Mouse (Mus musculus) lung, embryonic 14.5 days (tissue): Measurements from ENCODE around the gene Slc39a3. TPM values are rescaled to one million over a fixed set of nuclear protein-coding genes. Genes with fewer than 3 reads are reported as not detected.

ENCODE experiments used
- ATAC-seq: fragments of 200-750 bp; cut with Nextera tagmentation; 2 replicates; pipeline ENCODE4 v1.8.0; 2017; ENCODE audit warnings: mild to moderate bottlenecking, moderate TSS enrichment, moderate library complexity; ENCODE audit not compliant: insufficient read depth
- DNase-seq: peaks from one replicate; pipeline ENCODE4 v3.0.0-alpha.2; 2015
- H3K27ac ChIP-seq: fragments of 300-500 bp; sonication (generic); 2 replicates; pipeline ENCODE4 v1.5.1; 2014; ENCODE audit warnings: low read depth, mild to moderate bottlenecking, moderate library complexity
- H3K27me3 ChIP-seq: fragments of 300-500 bp; sonication (generic); 2 replicates; pipeline ENCODE4 v1.6.1; 2014; ENCODE audit warnings: low read length, control low read depth; ENCODE audit not compliant: insufficient read depth
- H3K36me3 ChIP-seq: fragments of 300-500 bp; sonication (generic); 2 replicates; pipeline ENCODE4 v1.6.1; 2014; ENCODE audit warnings: control low read depth; ENCODE audit not compliant: insufficient read depth
- H3K4me1 ChIP-seq: fragments of 300-500 bp; sonication (generic); 2 replicates; pipeline ENCODE4 v1.6.1; 2014; ENCODE audit warnings: antibody characterized with exemption, control low read depth; ENCODE audit not compliant: insufficient read depth
- H3K4me2 ChIP-seq: fragments of 300-500 bp; sonication (generic); 2 replicates; pipeline ENCODE4 v1.6.1; 2014; ENCODE audit warnings: mild to moderate bottlenecking
- H3K4me3 ChIP-seq: fragments of 300-500 bp; sonication (generic); 2 replicates; pipeline ENCODE4 v1.5.1; 2014; ENCODE audit warnings: low read depth, low read length
- H3K9ac ChIP-seq: fragments of 300-500 bp; sonication (generic); 2 replicates; pipeline ENCODE4 v1.6.1; 2014
- H3K9me3 ChIP-seq: fragments of 300-500 bp; sonication (generic); 2 replicates; pipeline ENCODE4 v1.6.1; 2016; ENCODE audit warnings: low read depth, low read length, control low read depth
- CTCF ChIP-seq: IDR thresholded peaks from 2 replicates; pipeline ENCODE4 v1.5.1; 2016; ENCODE audit warnings: antibody characterized with exemption, low read depth
- WGBS: fragments of 180-500 bp; shearing (Covaris S2); extraction: QIAGEN DNeasy Blood & Tissue Kit; methylation state at CpG from one replicate; pipeline ENCODE4 v1.1.7; 2014; 5-methylcytosine and 5-hydroxymethylcytosine counted together
- polyA plus RNA-seq: library from polyadenylated mRNA; unstranded; fragments of >200 nt; fragmentation: Nextera tagmentation; extraction: Ambion mirVana; gene quantifications from 2 replicates; pipeline ENCODE4 v1.2.1, GENCODE M21; 2014

The Slc39a3 gene
- polyA plus RNA-seq, 1 experiment from 2014 or later = 15.2 TPM

DNA sequence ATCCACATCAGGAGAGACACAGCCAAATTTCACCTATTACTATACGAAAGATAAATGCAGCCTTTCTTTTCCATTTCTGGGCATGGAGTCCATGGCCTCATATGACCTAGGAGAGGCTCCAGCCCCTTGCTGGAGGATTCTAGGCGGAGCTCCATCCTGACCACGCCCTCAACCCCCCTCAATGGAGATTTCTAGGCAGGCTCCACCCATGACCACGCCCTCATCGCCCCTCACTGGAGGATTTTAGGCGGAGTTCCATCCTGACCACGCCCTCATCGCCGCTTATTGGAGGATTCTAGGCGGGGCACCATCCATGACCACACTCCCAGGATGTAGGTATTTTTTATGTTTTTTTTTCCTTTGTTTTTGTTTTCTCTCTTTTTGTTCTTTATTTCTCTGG, 18.9 kb downstream of the Slc39a3 start:
- WGBS = 37% methylated on average over 10 of the region's 10 CpGs
- no peaks in the 10 kb centered on the region for H3K9me3 ChIP-seq
- no peak for ATAC-seq

DNA sequence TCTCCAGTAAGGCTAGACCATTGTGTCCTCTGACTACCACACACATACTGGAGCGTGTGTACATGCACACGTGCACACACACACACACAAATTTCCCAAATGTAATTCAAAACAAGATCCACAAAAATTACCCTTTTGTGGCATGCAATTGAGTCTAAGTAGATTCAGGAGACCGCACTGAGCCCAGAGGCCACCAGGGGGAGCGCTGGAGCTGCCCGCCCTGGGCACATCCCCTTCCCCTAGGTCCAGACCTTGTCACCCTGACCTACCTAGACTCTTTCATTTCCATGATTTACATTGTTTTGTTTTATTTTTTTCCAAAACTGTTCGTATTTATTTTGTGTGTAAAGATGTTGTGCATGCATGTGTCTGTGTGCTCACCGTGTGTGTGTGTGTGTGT, 20.6 kb downstream of the Slc39a3 start:
- DNase-seq = peak; percentile 67
- H3K4me2 ChIP-seq = no peak overlapping the region
- no peak overlapping the region for H3K4me3 ChIP-seq
- H3K36me3 ChIP-seq = no peaks in the 10 kb centered on the region
- no peak overlapping the region for H3K9ac ChIP-seq
- no peak overlapping the region for H3K27ac ChIP-seq
- TF ChIP-seq CTCF = peak; percentile 83
- H3K4me1 ChIP-seq = 0 out of 2 replicates have a peak, but pooled peaks cover 3% of the 10 kb centered on the region
- no peaks in the 10 kb centered on the region for H3K9me3 ChIP-seq
- WGBS = 8% methylated on average over 7 of the region's 7 CpGs
- peaks cover 3% of the 10 kb centered on the region; the same call in 1 of the 2 replicates for H3K27me3 ChIP-seq
- no peak for ATAC-seq

More for the DNA sequence above, 18.9 kb downstream of the Slc39a3 start:
- Histone ChIP-seq H3K36me3 (no peaks in the 10 kb centered on the region), H3K27me3 (peaks cover 11% of the 10 kb centered on the region), H3K27ac (no peak overlapping the region), H3K9ac (no peak overlapping the region), H3K4me1 (0 out of 2 replicates have a peak, but pooled peaks cover 3% of the 10 kb centered on the region), H3K4me3 (no peak overlapping the region), H3K4me2 (no peak overlapping the region)
- TF ChIP-seq CTCF = no peak
- DNase-seq = peak; percentile 58

GRCm38 (mm10) chr10:81015666-81016065, 21.6 kb downstream of the Slc39a3 start:
- Histone ChIP-seq H3K4me1 (0 out of 2 replicates have a peak, but pooled peaks cover 3% of the 10 kb centered on the region), H3K4me3 (no peak overlapping the region), H3K4me2 (no peak overlapping the region; the same call in 1 of the 2 replicates), H3K9ac (no peak overlapping the region), H3K27ac (no peak overlapping the region), H3K27me3 (no peaks in the 10 kb centered on the region), H3K9me3 (no peaks in the 10 kb centered on the region), H3K36me3 (no peaks in the 10 kb centered on the region)
- ATAC-seq (no peak), DNase-seq (no peak)
- no peak for TF ChIP-seq CTCF
- WGBS = 66% methylated on average over 2 of the region's 2 CpGs

GRCm38 (mm10) chr10:81014393-81015384, 22.5 kb downstream of the Slc39a3 start, which contains the start of gene Gng7:
Gng7 (minus strand) TSS chr10:81014945.
- WGBS = 10% methylated on average over 31 of the region's 31 CpGs
- ATAC-seq (peak; percentile 98), DNase-seq (peak; percentile 97)
- Histone ChIP-seq H3K4me2 (peak within 1 kb of the TSS; percentile 69), H3K27me3 (no peaks in the 10 kb centered on the region), H3K9ac (peak within 1 kb of the TSS; percentile 45), H3K36me3 (no peaks in the 10 kb centered on the region), H3K4me1 (0 out of 2 replicates have a peak, but pooled peaks cover 3% of the 10 kb centered on the region), H3K9me3 (no peaks in the 10 kb centered on the region), H3K4me3 (peak within 1 kb of the TSS; percentile 38), H3K27ac (no peak within 1 kb of the TSS)
- TF ChIP-seq CTCF = no peak

DNA sequence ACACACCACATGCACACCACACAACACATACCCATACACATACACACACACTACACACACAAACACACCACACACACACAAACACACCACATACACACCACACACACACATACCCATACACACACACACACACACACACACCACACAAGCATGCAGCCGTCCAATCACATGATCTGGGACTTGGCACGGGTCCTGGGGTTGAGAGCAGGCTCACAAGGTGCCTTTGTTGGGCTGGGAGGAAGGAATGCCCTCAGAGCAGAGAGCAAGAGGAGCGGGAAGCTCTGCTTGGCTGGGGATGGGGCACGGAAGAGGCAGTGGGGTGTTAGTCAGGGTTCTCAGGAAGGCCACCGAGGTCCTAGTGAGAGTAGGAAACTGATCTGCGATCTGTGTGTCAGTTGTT, 26.4 kb downstream of the Slc39a3 start:
- H3K4me3 ChIP-seq = no peak overlapping the region
- 62% methylated on average over 6 of the region's 6 CpGs for WGBS
- H3K9me3 ChIP-seq = no peaks in the 10 kb centered on the region
- H3K27me3 ChIP-seq = no peaks in the 10 kb centered on the region
- H3K36me3 ChIP-seq = no peaks in the 10 kb centered on the region
- H3K27ac ChIP-seq = no peak overlapping the region
- no peak overlapping the region for H3K9ac ChIP-seq
- ATAC-seq (no peak), DNase-seq (peak; percentile 44)
- TF ChIP-seq CTCF = no peak
- no peak overlapping the region for H3K4me2 ChIP-seq
- H3K4me1 ChIP-seq = 0 out of 2 replicates have a peak, but pooled peaks cover 3% of the 10 kb centered on the region

- Histone ChIP-seq H3K4me3 (no peak overlapping the region), H3K9ac (no peak overlapping the region), H3K9me3 (no peaks in the 10 kb centered on the region), H3K36me3 (no peaks in the 10 kb centered on the region), H3K27me3 (no peaks in the 10 kb centered on the region), H3K27ac (no peak overlapping the region), H3K4me1 (no peaks in the 10 kb centered on the region), H3K4me2 (no peak overlapping the region)
- ATAC-seq = no peak; the same call in 1 of the 2 replicates
- no peak for TF ChIP-seq CTCF
- 28% methylated on average over 7 of the region's 7 CpGs for WGBS
- DNase-seq = peak; percentile 38
Measured at GRCm38 (mm10) chr10:81007240-81007639, 30.0 kb downstream of the Slc39a3 start.
